Mouse (Mus musculus): ENCODE data around the gene Hsf3. TPM values are rescaled to one million over a fixed set of nuclear protein-coding genes. Genes with fewer than 3 reads are reported as not detected.

Hsf3 gene
- polyA plus RNA-seq (2012; rRNA removed): 0.02 and 0.09 TPM in 2 replicates

GRCm38 (mm10) chrX:96456201-96456963 is at the start of gene Hsf3:
TSS of gene Hsf3 (minus strand) at chrX:96456294.

DNA sequence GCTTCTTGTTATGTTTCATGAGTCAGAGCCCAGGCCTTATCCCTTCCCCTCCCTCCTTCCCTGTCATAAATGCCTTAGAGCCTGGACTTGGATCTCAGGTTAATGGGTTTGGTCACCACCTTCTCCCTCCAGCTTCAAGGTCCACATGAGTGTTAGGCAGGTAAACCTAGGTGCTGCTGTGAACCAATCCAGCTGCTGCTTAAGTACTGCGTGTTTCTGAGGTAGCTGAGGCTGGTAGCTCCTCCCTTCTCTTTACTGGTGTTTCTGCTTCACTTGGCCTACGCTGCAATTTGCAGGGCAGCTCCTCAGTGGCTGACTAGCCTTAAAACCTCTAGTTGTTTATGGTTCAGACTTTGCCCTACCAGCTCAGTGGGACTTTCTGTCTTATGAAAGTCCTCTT is 945 bp downstream of the Hsf3 start, which contains the start of gene Heph:
TSS of gene Heph (plus strand) at position 211 of the 400 bp plus-strand sequence.

DNA sequence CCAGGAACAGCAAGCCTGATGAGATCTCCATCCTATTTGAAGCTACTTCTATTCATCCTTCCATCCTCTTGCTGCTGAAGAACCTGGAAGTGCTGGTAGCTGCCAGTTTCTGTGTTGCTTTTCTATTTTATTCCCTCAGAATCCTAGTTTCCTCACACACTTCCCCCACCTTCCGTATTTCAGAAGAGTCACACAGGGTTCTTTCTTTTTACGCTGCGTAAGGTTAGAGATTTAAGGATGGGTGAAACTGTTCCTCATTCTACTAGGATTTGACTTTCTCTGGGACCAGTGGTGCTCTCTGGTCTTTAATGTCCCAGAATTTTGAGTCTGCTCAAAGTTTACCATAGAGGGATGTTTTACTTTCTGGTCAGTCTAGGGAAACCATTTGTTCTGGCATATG is 162.8 kb downstream of the Hsf3 start, which contains the start of gene Vsig4:
TSS of gene Vsig4 (minus strand) at position 101 of the 400 bp plus-strand sequence.

Other genes starting within 250 kb of the Hsf3 start
- gene Vsig4, start 162.9 kb downstream of the Hsf3 start, polyA plus RNA-seq (2012; rRNA removed): not detected in 2 replicates
- 4.0 and 7.4 TPM in 2 replicates for gene Heph, start 935 bp downstream of the Hsf3 start, polyA plus RNA-seq (2012; rRNA removed)

All from central nervous system, embryonic 14 days (tissue).